Mouse (Mus musculus) mouse trophoblast stem cell (cell line): Measurements from ENCODE around the gene Vmn1r111.
"Not testable (repeated sequence)": the region's sequence is repeated elsewhere in the genome, so short reads cannot be mapped to it uniquely, and the experiment has no call there.

Experiments used
- in situ Hi-C, 2 experiments: fragments of 300-500 bp; cut with MseI, MboI; formaldehyde crosslinking; loops; 2 replicates in 1 of 2; 3 replicates in 1 of 2; pipeline ENCODE4 v1.15.1; 2025

Gene Vmn1r111

GRCm38 (mm10) chr7:20703116-20703515 lies at the start of gene Vmn1r111:
Gene Vmn1r111, minus strand, starts transcription at chr7:20703216.
- in situ Hi-C loops = not testable (repeated sequence)

DNA sequence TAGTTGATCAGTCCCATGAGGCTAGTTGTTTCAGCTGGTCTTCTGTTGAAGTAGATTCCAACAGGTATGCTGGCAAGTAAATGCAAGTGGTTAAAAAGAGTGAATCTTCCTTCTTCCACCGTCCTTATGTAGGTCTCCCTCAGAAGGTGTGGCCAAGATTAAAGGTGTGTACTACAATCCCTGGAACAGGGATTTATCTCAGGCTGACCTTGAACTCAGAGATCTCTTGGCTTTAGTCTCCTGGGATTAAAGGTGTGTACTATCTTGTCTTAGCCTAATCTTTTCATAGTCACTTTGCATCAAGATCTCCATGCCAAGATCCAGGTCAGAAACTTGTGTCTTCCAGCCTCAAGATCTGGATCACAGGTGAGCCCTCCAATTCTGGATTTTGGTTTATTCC lies 27.5 kb upstream of the Vmn1r111 start, which contains the start of gene Gm10668:
Gene Gm10668, minus strand, starts transcription at position 101 of the 400 bp plus-strand sequence.
- in situ Hi-C loops = not testable (repeated sequence)

DNA sequence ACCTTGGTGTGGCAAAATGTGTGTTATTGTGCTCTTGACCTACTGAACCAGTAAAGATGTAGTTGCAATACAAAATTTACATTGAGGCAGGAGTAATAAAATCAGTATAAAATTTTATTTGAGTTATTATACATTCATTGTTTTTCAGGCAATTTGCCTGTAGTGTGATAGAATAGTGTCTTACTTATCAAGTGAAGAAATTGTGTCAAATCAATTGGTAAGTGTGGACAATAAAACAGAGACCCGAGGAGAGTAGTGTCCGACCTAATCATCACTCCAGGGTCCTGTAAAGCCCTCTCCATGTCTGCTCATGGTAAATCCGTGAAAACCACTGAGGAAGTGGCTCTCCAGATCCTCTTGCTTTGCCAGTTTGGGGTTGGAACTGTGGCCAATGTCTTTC lies 34.4 kb downstream of the Vmn1r111 start, which contains the start of gene Vmn1r107:
Gene Vmn1r107, plus strand, starts transcription at position 301 of the 400 bp plus-strand sequence.
- in situ Hi-C loops = not testable (repeated sequence)
